Mouse (Mus musculus) layer of hippocampus, adult 18-20 months (tissue): ENCODE measurements around the gene Gm49630. TPM values are rescaled to one million over a fixed set of nuclear protein-coding genes. Genes with fewer than 3 reads are reported as not detected.
A peak's percentile ranks its signal among the peaks of the same experiment; 100 is the strongest.
"Not testable (repeated sequence)": the region's sequence is repeated elsewhere in the genome, so short reads cannot be mapped to it uniquely, and the experiment has no call there.

Experiments
- DNase-seq, 2 experiments: peaks; one replicate each; pipeline ENCODE4 v3.0.0; 2022; ENCODE audit warnings: low spot score in 2 of 2
- total RNA-seq, 2 experiments: library from RNA; stranded (reverse); gene quantifications; 2 replicates each; pipeline ENCODE4 v1.2.3; 2021

Gene Gm49630
- total RNA-seq, 2 experiments from 2014 or later, result not detected

GRCm38 (mm10) chr17:7369401-7369800 lies 2.4 kb downstream of the Gm49630 start:
- not testable (repeated sequence) for DNase-seq

- peak in 1 of 2 experiments; percentile 31 for DNase-seq
These were observed 5.0 kb downstream of the Gm49630 start for GRCm38 (mm10) chr17:7366676-7367374.

DNA sequence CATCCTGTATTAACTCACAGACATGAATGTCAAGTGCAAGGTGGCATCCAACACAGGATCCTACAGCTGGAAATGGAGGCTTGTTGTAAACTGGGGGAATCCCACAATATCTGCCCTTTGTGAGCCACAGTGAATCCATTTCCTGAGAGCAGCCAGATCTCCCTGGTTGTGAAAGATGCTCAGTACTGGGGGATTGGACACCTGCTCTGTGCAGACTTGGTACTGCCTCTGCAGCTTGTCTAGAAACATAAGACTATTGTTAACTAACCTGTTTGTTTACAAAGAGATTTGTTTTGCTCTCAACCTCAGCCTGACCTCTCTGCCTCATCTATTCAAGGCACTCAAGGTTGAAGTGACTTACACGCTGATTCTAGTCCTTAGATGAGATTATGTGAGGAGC lies 5.5 kb downstream of the Gm49630 start:
- not testable (repeated sequence) for DNase-seq

DNA sequence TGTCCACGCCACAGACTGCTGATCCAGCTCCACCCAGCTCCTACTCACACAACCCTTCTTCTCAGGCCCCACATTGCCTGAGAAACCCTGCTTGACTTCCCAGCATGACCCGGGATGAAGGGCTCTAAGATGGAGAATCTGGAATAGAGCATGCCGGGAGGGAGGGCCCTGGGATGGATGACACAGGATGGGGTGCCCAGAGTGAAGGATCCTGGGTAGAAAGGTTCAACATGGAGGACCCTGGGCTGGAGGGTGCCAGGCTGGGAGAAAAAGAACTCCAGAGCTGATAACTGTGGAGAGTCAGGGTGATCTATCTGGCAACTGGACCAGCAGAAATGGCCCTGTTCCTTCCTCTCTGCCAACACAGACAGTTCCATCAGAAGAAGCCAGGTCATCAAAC lies 6.2 kb downstream of the Gm49630 start:
- not testable (repeated sequence) for DNase-seq

DNA sequence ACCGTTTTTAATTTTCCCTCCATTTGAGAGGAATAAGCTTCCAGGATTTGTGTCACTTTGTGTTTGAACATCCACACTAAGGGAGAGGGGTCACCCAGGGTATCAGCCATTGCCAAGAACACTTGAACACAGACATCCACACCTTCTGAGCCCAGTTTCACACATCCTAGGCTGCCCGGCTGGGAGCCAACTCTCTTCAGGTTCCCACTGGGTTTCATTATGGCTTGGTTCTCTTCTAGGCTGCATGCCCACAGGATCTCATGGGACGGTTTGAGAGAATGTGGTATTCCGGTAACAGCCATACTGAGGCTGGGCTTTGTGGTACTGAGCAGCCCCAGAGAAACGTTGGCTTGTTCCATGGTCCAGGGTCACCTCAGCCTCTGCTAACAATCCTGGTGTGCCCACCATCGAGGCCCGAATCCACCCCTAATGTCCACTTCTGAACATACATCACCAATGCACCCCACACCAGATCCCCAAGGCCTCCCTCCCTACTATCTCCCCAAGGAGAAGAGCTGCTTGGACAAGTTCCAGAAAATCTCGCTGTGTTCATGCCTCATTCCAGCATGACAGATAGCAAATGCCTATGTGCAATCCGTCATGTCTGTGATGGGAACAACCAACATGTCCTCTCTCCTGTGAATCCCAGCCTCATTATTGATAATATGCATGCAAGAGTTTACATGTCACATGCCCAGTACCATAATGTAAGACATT lies 10.9 kb downstream of the Gm49630 start:
- DNase-seq, result not testable (repeated sequence)

DNA sequence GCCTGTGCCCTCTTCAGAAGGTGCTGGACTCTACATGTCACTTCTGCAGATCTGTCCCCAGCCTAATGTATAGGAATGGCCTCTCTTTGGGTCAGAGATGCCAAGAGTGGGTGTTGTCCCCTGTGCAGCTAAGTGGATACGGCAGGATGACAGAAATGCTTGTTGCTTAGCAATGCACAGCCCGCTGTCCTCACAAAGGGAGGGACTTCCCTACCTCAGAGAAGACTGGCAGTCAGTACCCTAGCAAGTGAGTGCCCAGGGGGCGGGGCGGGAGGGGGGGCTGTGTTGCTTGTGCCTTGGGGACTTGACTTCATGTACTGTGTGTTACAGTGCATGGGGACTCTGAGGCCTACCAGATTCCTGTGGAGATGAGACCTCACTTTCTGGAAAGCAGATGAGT lies 12.0 kb downstream of the Gm49630 start:
- not testable (repeated sequence) for DNase-seq

DNA sequence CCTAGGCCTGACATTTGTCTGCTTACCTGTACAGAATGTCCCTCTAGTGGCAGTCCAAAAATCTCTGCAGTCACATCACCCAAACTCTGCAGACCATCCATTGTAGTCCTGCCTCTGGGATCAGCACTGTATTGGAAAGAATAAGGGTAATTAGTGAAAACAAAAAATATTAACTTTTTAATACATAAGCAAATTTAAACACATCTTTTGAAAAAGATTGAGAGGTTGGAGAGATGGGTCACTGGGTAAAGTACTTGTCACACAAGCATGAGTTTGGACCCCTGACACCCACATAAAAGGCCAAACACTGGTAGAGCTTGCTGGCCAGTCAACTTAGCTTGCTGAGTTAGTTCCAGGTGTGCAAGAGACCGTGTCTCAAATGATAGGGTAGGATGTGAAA lies 19.2 kb downstream of the Gm49630 start, which contains the start of gene Ttll2:
Gene Ttll2, minus strand, starts transcription at position 101 of the 400 bp plus-strand sequence.
- DNase-seq, result not testable (repeated sequence)

DNA sequence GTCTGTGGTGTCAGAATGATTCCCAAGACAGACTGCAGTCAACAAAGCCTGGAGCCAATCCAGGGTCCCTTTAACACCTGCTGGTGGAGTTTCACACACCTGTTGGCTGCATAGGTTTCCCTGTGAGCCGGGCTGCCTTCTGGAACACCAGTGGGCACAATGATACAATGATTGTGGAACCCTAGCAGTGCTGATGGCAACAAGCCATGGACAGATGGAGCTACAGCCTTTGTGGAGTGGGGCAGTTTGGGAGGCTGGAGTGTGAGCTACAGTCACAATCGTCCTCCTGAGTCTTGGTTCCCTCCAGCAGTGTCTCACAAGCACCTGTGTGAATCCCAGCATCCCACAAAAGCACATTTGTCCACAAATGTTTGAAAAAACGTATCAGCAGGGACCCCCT lies 23.0 kb downstream of the Gm49630 start:
- DNase-seq, result not testable (repeated sequence)

DNA sequence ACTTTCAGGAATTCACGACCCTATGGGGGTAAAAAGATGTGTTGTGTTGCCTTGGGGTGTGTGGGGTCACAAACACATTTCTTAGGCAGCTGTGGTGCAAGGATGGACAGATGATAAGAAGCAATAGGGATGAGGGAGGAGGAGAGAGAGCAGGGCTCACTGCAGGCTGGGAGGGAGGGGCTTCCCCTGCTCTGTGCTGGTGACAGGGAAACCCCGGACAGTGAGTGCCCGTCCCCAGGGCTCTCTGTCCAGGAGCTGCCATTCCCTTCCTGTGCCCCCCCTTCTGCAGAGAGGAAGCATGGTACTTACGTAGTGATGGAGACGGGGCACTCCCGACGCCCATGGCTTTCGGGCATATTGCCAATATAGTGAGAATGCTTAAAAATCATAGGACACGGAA lies 34.4 kb downstream of the Gm49630 start:
- not testable (repeated sequence) for DNase-seq

- not testable (repeated sequence) for DNase-seq
These were observed 39.0 kb downstream of the Gm49630 start for GRCm38 (mm10) chr17:7332745-7333144.

- DNase-seq, result not testable (repeated sequence)
These were observed 45.4 kb downstream of the Gm49630 start for GRCm38 (mm10) chr17:7326415-7326814.

- DNase-seq, result not testable (repeated sequence)
These were observed 47.4 kb downstream of the Gm49630 start, which contains the start of gene Tcp10a for GRCm38 (mm10) chr17:7324346-7324745. Gene Tcp10a, plus strand, starts transcription at chr17:7324646.

GRCm38 (mm10) chr17:7319789-7320188 lies 52.0 kb downstream of the Gm49630 start:
- not testable (repeated sequence) for DNase-seq

- DNase-seq, result not testable (repeated sequence)
These were observed 55.9 kb downstream of the Gm49630 start for GRCm38 (mm10) chr17:7315693-7316382.

- peak; percentile 64 to 88 for DNase-seq
These were observed 65.2 kb downstream of the Gm49630 start for GRCm38 (mm10) chr17:7306278-7307196.

Other genes starting within 250 kb of the Gm49630 start
- gene Rps6ka2, start 201.9 kb downstream of the Gm49630 start, total RNA-seq, result 10 to 100 TPM; 33.4 to 37.4 TPM
- gene Tcp10a, start 47.3 kb downstream of the Gm49630 start, total RNA-seq, result under 1 TPM in 1 of 2 experiments, not detected in 1; 0.22 TPM
- gene Ttll2, start 19.3 kb downstream of the Gm49630 start, total RNA-seq, result not detected
- gene Unc93a2, start 13.5 kb upstream of the Gm49630 start, total RNA-seq, result under 1 TPM in 1 of 2 experiments, not detected in 1; 0.13 TPM